Mouse (Mus musculus) stomach, postnatal 0 days (tissue): ENCODE data around the gene Mapk8ip2.

Experiments used
- CTCF ChIP-seq: IDR thresholded peaks from 2 replicates; pipeline ENCODE4 v1.5.1; 2016; ENCODE audit warnings: antibody characterized with exemption, low read depth, mild to moderate bottlenecking, moderate library complexity
- EP300 ChIP-seq: optimal IDR thresholded peaks from 2 replicates; pipeline ENCODE3; 2016; ENCODE audit warnings: antibody characterized with exemption

DNA sequence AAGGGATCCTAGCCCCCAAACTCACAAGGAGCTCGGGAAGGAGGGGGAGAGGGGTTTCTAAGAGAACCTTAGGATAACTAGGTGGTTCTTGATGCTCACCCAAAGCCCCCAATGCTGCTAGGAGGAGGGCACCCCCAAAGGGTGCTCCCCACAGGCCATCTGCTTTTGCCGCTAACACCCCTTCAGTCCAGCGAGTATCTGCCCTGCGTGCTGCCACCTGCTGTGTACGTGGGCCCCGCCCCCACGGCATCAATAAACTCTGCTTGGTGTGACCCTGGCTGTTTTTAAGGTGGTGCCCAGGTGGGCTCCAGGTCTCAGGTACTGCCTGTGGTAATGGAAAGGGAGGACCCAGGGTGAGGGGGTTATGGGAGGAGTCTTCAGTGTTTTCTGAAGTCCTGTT is 8.5 kb downstream of the Mapk8ip2 start:
- TF ChIP-seq CTCF (no peak), EP300 (no peak)
